In genomic region chr1:164321408-164321807, GRCm38 (mm10) we compare ENCODE assay signal across 14 mouse cellular contexts. TPM values are rescaled to one million over a fixed set of nuclear protein-coding genes. Genes with fewer than 3 reads are reported as not detected.
DNase-seq lines count a peak whose midpoint lies in the region; ATAC-seq and TF ChIP-seq lines count a peak whose summit lies in the region.
"Had no signal": no experiment of that assay in that cellular context is flagged by ENCODE, and none has a peak within 500 bp of the region (broad histone marks: within the 10 kb centered on the region; RNA-seq: fewer than 3 reads in every experiment).

No protein-coding gene starts in this region.

- H3K9me3 ChIP-seq in heart, embryonic 12.5 days (replicated peaks): no peaks in the 10 kb centered on the region
- H3K9me3 ChIP-seq in kidney, embryonic 14.5 days (ENCODE audit: control insufficient read depth, low read length): no peaks in the 10 kb centered on the region
- H3K9me3 ChIP-seq: embryonic facial prominence, embryonic 15.5 days; lung, embryonic 15.5 days had no signal

- H3K27ac ChIP-seq in heart, embryonic 12.5 days (ENCODE audit: poor library complexity, severe bottlenecking): peak overlapping the region; percentile 36; the same call in 1 of the 2 replicates
- H3K27ac ChIP-seq in heart, adult 2 months: no peak overlapping the region
- H3K27ac ChIP-seq in kidney, embryonic 14.5 days (ENCODE audit: low read depth, low read length): 0 out of 2 replicates have a peak overlapping the region, but pooled peaks have one; percentile 14
- H3K27ac ChIP-seq in small intestine, adult 2 months (ENCODE audit: insufficient read depth, low read depth, low read length): peak overlapping the region; percentile 86
- H3K27ac ChIP-seq: embryonic facial prominence, embryonic 15.5 days; lung, embryonic 15.5 days had no signal

- peaks cover 37% of the 10 kb centered on the region for H3K4me1 ChIP-seq in heart, embryonic 12.5 days (replicated peaks)
- H3K4me1 ChIP-seq in heart, adult 2 months (ENCODE audit: control insufficient read depth, insufficient read depth, low read length): peaks cover 1% of the 10 kb centered on the region; the same call in 1 of the 2 replicates
- 0 out of 2 replicates have a peak, but pooled peaks cover 4% of the 10 kb centered on the region for H3K4me1 ChIP-seq in kidney, embryonic 14.5 days (ENCODE audit: control insufficient read depth, insufficient read depth, low read length)
- H3K4me1 ChIP-seq in small intestine, adult 2 months (ENCODE audit: control insufficient read depth, insufficient read depth, insufficient read length, low read length): peaks cover 29% of the 10 kb centered on the region; the same call in 1 of the 2 replicates
- H3K4me1 ChIP-seq: embryonic facial prominence, embryonic 15.5 days had no signal

- WGBS in heart, embryonic 12.5 days: 74% methylated on average over 10 of the region's 10 CpGs
- 85% methylated on average over 10 of the region's 10 CpGs for WGBS in heart, adult 2 months
- 60% methylated on average over 10 of the region's 10 CpGs for WGBS in kidney, embryonic 14.5 days
- WGBS in small intestine, adult 2 months: 17% methylated on average over 10 of the region's 10 CpGs

- no peak overlapping the region for H3K9ac ChIP-seq in heart, embryonic 12.5 days
- H3K9ac ChIP-seq in heart, adult 2 months (ENCODE audit: low read depth, low read length): no peak overlapping the region
- H3K9ac ChIP-seq in kidney, embryonic 14.5 days (ENCODE audit: low read depth, low read length): no peak overlapping the region
- H3K9ac ChIP-seq: embryonic facial prominence, embryonic 15.5 days; lung, embryonic 15.5 days had no signal

- no peak overlapping the region for H3K4me2 ChIP-seq in heart, embryonic 12.5 days
- no peak overlapping the region for H3K4me2 ChIP-seq in kidney, embryonic 14.5 days (replicated peaks; ENCODE audit: low read depth, low read length)
- H3K4me2 ChIP-seq: embryonic facial prominence, embryonic 15.5 days; lung, embryonic 15.5 days had no signal

- no peak for ATAC-seq in heart, embryonic 12.5 days (ENCODE audit: insufficient number of reproducible peaks, low FRiP score)
- ATAC-seq in kidney, embryonic 14.5 days (ENCODE audit: low FRiP score, low TSS enrichment): peak; percentile 46; the same call in 1 of the 2 replicates

- DNase-seq in heart, adult 2 months: no peak
- DNase-seq in lung, postnatal 36 days: peak; percentile 19
- DNase-seq in lung, postnatal 25 days (ENCODE audit: low spot score): no peak
- no peak for DNase-seq in retina, postnatal 1 day
- DNase-seq in spleen, postnatal 4 days (ENCODE audit: low spot score in 2 of 2): no peak
- DNase-seq: adrenal gland, postnatal 10 days; cerebellum, adult 8-10 months; gastrocnemius, postnatal 36 days had no signal

- H3K79me2 ChIP-seq in heart, adult 2 months (replicated peaks; ENCODE audit: control insufficient read depth, insufficient read depth, low read length): no peaks in the 10 kb centered on the region

- H3K36me3 ChIP-seq in heart, embryonic 12.5 days: no peaks in the 10 kb centered on the region
- no peaks in the 10 kb centered on the region for H3K36me3 ChIP-seq in heart, adult 2 months (ENCODE audit: control insufficient read depth, insufficient read depth, low read length)
- no peaks in the 10 kb centered on the region for H3K36me3 ChIP-seq in kidney, embryonic 14.5 days (ENCODE audit: control insufficient read depth, insufficient read depth, low read length)
- no peaks in the 10 kb centered on the region for H3K36me3 ChIP-seq in small intestine, adult 2 months (ENCODE audit: control insufficient read depth, insufficient read depth, low read length)
- H3K36me3 ChIP-seq: lung, embryonic 15.5 days had no signal

- intact Hi-C loops in heart, adult 2 months (cut with DNase I): no loop called here

- H3K4me3 ChIP-seq in heart, embryonic 12.5 days: no peak overlapping the region
- H3K4me3 ChIP-seq in heart, adult 2 months: no peak overlapping the region
- H3K4me3 ChIP-seq in kidney, embryonic 14.5 days (ENCODE audit: low read length): no peak overlapping the region
- peak overlapping the region; percentile 14; the same call in 1 of the 2 replicates for H3K4me3 ChIP-seq in small intestine, adult 2 months (ENCODE audit: low read depth, low read length)
- H3K4me3 ChIP-seq: embryonic facial prominence, embryonic 15.5 days; lung, embryonic 15.5 days; myocyte had no signal

- H3K27me3 ChIP-seq in heart, embryonic 12.5 days (replicated peaks): no peaks in the 10 kb centered on the region
- H3K27me3 ChIP-seq in heart, adult 2 months (ENCODE audit: control insufficient read depth, insufficient read depth, low read length): no peaks in the 10 kb centered on the region
- no peaks in the 10 kb centered on the region for H3K27me3 ChIP-seq in kidney, embryonic 14.5 days (ENCODE audit: control insufficient read depth, insufficient read depth, low read length)
- no peaks in the 10 kb centered on the region for H3K27me3 ChIP-seq in small intestine, adult 2 months (ENCODE audit: control insufficient read depth, insufficient read depth, low read length)
- H3K27me3 ChIP-seq: embryonic facial prominence, embryonic 15.5 days; lung, embryonic 15.5 days had no signal

- no peak for TF ChIP-seq EP300 in heart, adult 2 months (IDR thresholded peaks at IDR 0.05; ENCODE audit: insufficient read depth, low read depth, low read length)

- TF ChIP-seq CTCF in heart, adult 2 months (IDR thresholded peaks at IDR 0.05): no peak
- no peak for TF ChIP-seq CTCF in small intestine, adult 2 months (IDR thresholded peaks at IDR 0.05; ENCODE audit: extremely low read depth, insufficient read length, insufficient replicate concordance, low read depth, low read length)

- no peak for TF ChIP-seq POLR2A in heart, adult 2 months (IDR thresholded peaks at IDR 0.05; ENCODE audit: insufficient read depth, low read depth, low read length)
- no peak for TF ChIP-seq POLR2A in small intestine, adult 2 months (IDR thresholded peaks at IDR 0.05; ENCODE audit: low read depth, low read length)

RNA-seq across cellular contexts. Expression of gene Blzf1, which starts 14.1 kb away (rescaled TPM):
- polyA plus RNA-seq in heart, embryonic 12.5 days (2016; fragmentation: Nextera tagmentation; extraction: Ambion mirVana): 28.0 and 29.9 TPM in 2 replicates
- 10 to 100 TPM; 23.1 to 23.6 TPM for total RNA-seq in heart, adult 2 months (2021)
- polyA plus RNA-seq in heart, adult 2 months (2012; rRNA removed): 4.7 and 10.2 TPM in 2 replicates
- 23.9 and 25.4 TPM in 2 replicates for polyA plus RNA-seq in kidney, embryonic 14.5 days (2014; fragmentation: Nextera tagmentation; extraction: Ambion mirVana)
- polyA plus RNA-seq in small intestine, adult 2 months (2012; rRNA removed): 0.86 and 1.1 TPM in 2 replicates

RNA-seq across cellular contexts. Expression of gene Nme7, which starts 17.5 kb away (rescaled TPM):
- 17.6 and 17.7 TPM in 2 replicates for polyA plus RNA-seq in heart, embryonic 12.5 days (2016; fragmentation: Nextera tagmentation; extraction: Ambion mirVana)
- total RNA-seq in heart, adult 2 months (2021): 1 to 10 TPM; 3.6 to 3.7 TPM
- 2.1 and 3.0 TPM in 2 replicates for polyA plus RNA-seq in heart, adult 2 months (2012; rRNA removed)
- 47.9 and 50.7 TPM in 2 replicates for polyA plus RNA-seq in kidney, embryonic 14.5 days (2014; fragmentation: Nextera tagmentation; extraction: Ambion mirVana)
- 1.6 and 1.9 TPM in 2 replicates for polyA plus RNA-seq in small intestine, adult 2 months (2012; rRNA removed)

RNA-seq across cellular contexts. Expression of gene Ccdc181, which starts 46.0 kb away (rescaled TPM):
- polyA plus RNA-seq in heart, embryonic 12.5 days (2016; fragmentation: Nextera tagmentation; extraction: Ambion mirVana): 9.3 and 9.7 TPM in 2 replicates
- total RNA-seq in heart, adult 2 months (2021): 1 to 10 TPM; 8.6 to 9.2 TPM
- polyA plus RNA-seq in heart, adult 2 months (2012; rRNA removed): 2.7 TPM in 2 replicates
- 10.2 and 11.3 TPM in 2 replicates for polyA plus RNA-seq in kidney, embryonic 14.5 days (2014; fragmentation: Nextera tagmentation; extraction: Ambion mirVana)
- 0.51 and 1.4 TPM in 2 replicates for polyA plus RNA-seq in small intestine, adult 2 months (2012; rRNA removed)
